In genomic region chr6:88724313-88725195, GRCm38 (mm10) we compare ENCODE assay signal across 8 mouse cellular contexts. TPM values are rescaled to one million over a fixed set of nuclear protein-coding genes. Genes with fewer than 3 reads are reported as not detected.
DNase-seq lines count a peak whose midpoint lies in the region.

Gene Mgll (plus strand): TSS chr6:88724412.

- peak; percentile 85 for DNase-seq in adrenal gland, postnatal 10 days
- peak; percentile 56 for DNase-seq in embryo, embryonic 10.5 days (ENCODE audit: low spot score)
- peak; percentile 70 for DNase-seq in gastrocnemius, postnatal 14 days
- peak; percentile 41 for DNase-seq in induced T-regulatory cell, adult 2 months (ENCODE audit: low read depth)
- peak; percentile 61 to 83 for DNase-seq in left cerebral cortex, adult 18-20 months (ENCODE audit: low spot score in 2 of 2)
- DNase-seq in lung, postnatal 36 days: peak; percentile 66
- DNase-seq in right cerebral cortex, postnatal 14 days: peak; percentile 79
- no peak for DNase-seq in adipocyte (ENCODE audit: low spot score)

- intact Hi-C loops in gastrocnemius, postnatal 14 days (cut with DNase I; ENCODE audit: low total_unique reads): no loop called here

RNA-seq across cellular contexts. Expression of gene Mgll, which starts in this region (rescaled TPM):
- total RNA-seq in adrenal gland, postnatal 10 days (2021): 100 to 1,000 TPM; 277 to 282 TPM
- total RNA-seq in gastrocnemius, postnatal 14 days (2021): 10 to 100 TPM; 64.9 to 70.5 TPM
- total RNA-seq in left cerebral cortex, adult 18-20 months (2021): 100 to 1,000 TPM; 162 to 172 TPM
